Mouse (Mus musculus): ENCODE results near the gene Shisa8.
A peak's percentile ranks its signal among the peaks of the same experiment; 100 is the strongest.

GRCm38 (mm10) chr15:82156902-82157301 lies 55.7 kb downstream of the Shisa8 start:
- TF ChIP-seq POLR2A (IDR thresholded peaks at IDR 0.05; ENCODE audit: insufficient read length, low read depth), result no peak
- TF ChIP-seq CEBPB (IDR thresholded peaks at IDR 0.05; ENCODE audit: insufficient read depth, poor library complexity, severe bottlenecking), result no peak
- TF ChIP-seq USF1 (IDR thresholded peaks at IDR 0.05; ENCODE audit: low read depth), result no peak
- no peak for TF ChIP-seq TCF12 (IDR thresholded peaks at IDR 0.05; ENCODE audit: insufficient read depth, poor library complexity, severe bottlenecking)
- no peak for TF ChIP-seq MYOD1 (IDR thresholded peaks at IDR 0.05; ENCODE audit: control insufficient read depth in 1 of 3, insufficient read length in 2 of 3, low read depth in 2 of 3)
- no peak for TF ChIP-seq E2F4 (IDR thresholded peaks at IDR 0.05; ENCODE audit: insufficient read depth)
- TF ChIP-seq SRF (IDR thresholded peaks at IDR 0.05; ENCODE audit: control insufficient read depth, insufficient read length, low read depth), result no peak
- TF ChIP-seq POLR2AphosphoS2 (IDR thresholded peaks at IDR 0.05; ENCODE audit: insufficient read length, low read depth), result peak; percentile 24
- TF ChIP-seq MAX (IDR thresholded peaks at IDR 0.05; ENCODE audit: low read depth), result no peak
- no peak for TF ChIP-seq MYOG (IDR thresholded peaks at IDR 0.05; ENCODE audit: control insufficient read depth in 1 of 3, insufficient read depth in 1 of 3, insufficient read length in 2 of 3, low read depth in 2 of 3)
- no peak for TF ChIP-seq TCF3 (IDR thresholded peaks at IDR 0.05; ENCODE audit: insufficient read length, low read depth)

Measured in myocyte (in vitro differentiated cells).